ENCODE assay signal across 26 mouse cellular contexts in the genomic region with DNA sequence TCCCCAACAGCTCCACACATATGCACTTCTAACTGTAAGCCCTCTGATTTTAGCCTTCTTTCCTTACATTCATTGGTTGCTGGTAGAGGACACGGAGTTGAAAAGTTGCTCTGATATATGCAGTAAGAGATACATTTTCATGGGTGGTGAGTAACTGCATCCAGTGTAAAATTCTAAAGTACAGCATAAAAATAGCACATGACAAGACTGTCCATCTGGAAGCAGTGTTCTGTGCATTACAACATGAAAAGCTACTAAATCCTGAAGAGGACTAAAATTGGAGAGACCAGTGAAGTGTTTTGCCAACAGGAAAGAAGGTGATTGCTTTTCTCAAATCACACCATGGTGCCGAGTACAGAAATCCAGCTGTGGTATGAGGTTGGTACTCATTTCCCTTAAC.
"Had no signal": no experiment of that assay in that cellular context is flagged by ENCODE, and none has a peak within 500 bp of the region (broad histone marks: within the 10 kb centered on the region; RNA-seq: fewer than 3 reads in every experiment).

No protein-coding gene starts in this region.

- H3K9ac ChIP-seq: heart, embryonic 13.5 days; heart, embryonic 15.5 days; hindbrain, embryonic 13.5 days; hindbrain, embryonic 15.5 days; kidney, embryonic 15.5 days; limb, embryonic 13.5 days; limb, embryonic 15.5 days; liver, embryonic 12.5 days; liver, embryonic 14.5 days had no signal

- H3K4me3 ChIP-seq: gastrocnemius, adult 2 months; heart, embryonic 10.5 days; heart, embryonic 13.5 days; heart, embryonic 15.5 days; hindbrain, embryonic 13.5 days; hindbrain, embryonic 15.5 days; kidney, embryonic 15.5 days; limb, embryonic 13.5 days; limb, embryonic 15.5 days; liver, embryonic 12.5 days had no signal

- H3K36me3 ChIP-seq: heart, embryonic 10.5 days; heart, embryonic 13.5 days; heart, embryonic 15.5 days; hindbrain, embryonic 13.5 days; hindbrain, embryonic 15.5 days; kidney, embryonic 15.5 days; limb, embryonic 13.5 days; limb, embryonic 15.5 days; liver, embryonic 12.5 days had no signal

- H3K27ac ChIP-seq: gastrocnemius, adult 2 months; heart, embryonic 10.5 days; heart, embryonic 13.5 days; heart, embryonic 15.5 days; hindbrain, embryonic 13.5 days; hindbrain, embryonic 15.5 days; hindbrain, postnatal 0 days; kidney, embryonic 15.5 days; kidney, postnatal 0 days; limb, embryonic 13.5 days; limb, embryonic 15.5 days; liver, embryonic 12.5 days; liver, embryonic 14.5 days had no signal

- H3K27me3 ChIP-seq: heart, embryonic 13.5 days; heart, embryonic 15.5 days; hindbrain, embryonic 13.5 days; hindbrain, embryonic 15.5 days; kidney, embryonic 15.5 days; limb, embryonic 13.5 days; limb, embryonic 15.5 days; liver, embryonic 12.5 days had no signal

- H3K4me1 ChIP-seq: heart, embryonic 10.5 days; heart, embryonic 13.5 days; heart, embryonic 15.5 days; hindbrain, embryonic 13.5 days; hindbrain, embryonic 15.5 days; kidney, embryonic 15.5 days; liver, embryonic 12.5 days had no signal

- H3K4me2 ChIP-seq: heart, embryonic 13.5 days; heart, embryonic 15.5 days; hindbrain, embryonic 13.5 days; hindbrain, embryonic 15.5 days; kidney, embryonic 15.5 days; limb, embryonic 13.5 days; limb, embryonic 15.5 days; liver, embryonic 12.5 days had no signal

- DNase-seq: gastrocnemius, adult 2 months; gastrocnemius, postnatal 10 days; gastrocnemius, postnatal 25 days; heart, adult 18-20 months; heart, postnatal 14 days; heart, postnatal 36 days; kidney, adult 11 months; kidney, adult 2 months; kidney, adult 9 months; kidney, postnatal 14 days; kidney, postnatal 36 days; layer of hippocampus, adult 9-11 months; layer of hippocampus, postnatal 36 days had no signal

- H3K9me3 ChIP-seq: heart, embryonic 10.5 days; heart, embryonic 13.5 days; heart, embryonic 15.5 days; hindbrain, embryonic 13.5 days; hindbrain, embryonic 15.5 days; kidney, embryonic 15.5 days; limb, embryonic 13.5 days; limb, embryonic 15.5 days; liver, embryonic 12.5 days had no signal

- ATAC-seq: hindbrain, postnatal 0 days; intestine, embryonic 16.5 days; liver, embryonic 12.5 days had no signal
